9 mouse cellular contexts compared by ENCODE assay signal in the genomic region with DNA sequence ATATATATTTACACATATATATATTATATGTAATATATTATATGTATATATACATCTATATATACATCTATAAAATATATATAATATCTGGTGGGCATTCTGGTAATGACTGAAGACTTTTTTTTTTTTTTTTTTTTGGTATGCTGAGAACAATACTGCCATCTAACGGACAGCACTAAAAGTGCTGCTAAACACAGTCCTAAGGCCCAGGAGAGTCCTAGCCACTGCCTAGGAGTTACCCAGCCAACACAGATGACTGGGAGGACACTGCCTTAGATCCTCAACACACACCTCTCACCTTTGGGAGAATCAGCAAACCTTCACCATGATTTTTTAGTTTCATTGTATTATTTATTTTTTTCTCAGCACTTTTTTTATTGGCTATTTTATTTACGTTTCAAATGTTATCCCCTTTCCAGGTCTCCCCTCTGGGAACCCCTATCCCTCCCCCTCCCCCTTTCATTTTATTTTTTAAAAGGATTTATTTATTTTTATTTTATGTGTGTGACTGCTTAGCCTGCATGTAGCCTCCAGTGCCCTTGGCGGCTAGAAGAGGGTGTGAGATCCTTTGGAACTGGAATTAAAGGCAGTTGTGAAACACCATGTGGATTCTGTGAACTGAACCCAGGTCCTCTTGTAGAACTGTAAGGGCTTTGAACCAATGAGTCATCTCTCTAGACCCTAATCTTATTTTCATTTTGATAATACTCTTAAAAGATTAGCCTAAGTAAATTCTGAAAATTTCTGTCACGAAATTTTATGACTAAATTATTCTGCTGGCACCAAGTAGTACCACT. TPM values are rescaled to one million over a fixed set of nuclear protein-coding genes. Genes with fewer than 3 reads are reported as not detected.
DNase-seq lines count a peak whose midpoint lies in the region; ATAC-seq and TF ChIP-seq lines count a peak whose summit lies in the region.
"Had no signal": no experiment of that assay in that cellular context is flagged by ENCODE, and none has a peak within 500 bp of the region (broad histone marks: within the 10 kb centered on the region; RNA-seq: fewer than 3 reads in every experiment).

No protein-coding gene starts in this region.

- H3K9me3 ChIP-seq in lung, embryonic 14.5 days (ENCODE audit: low read depth, low read length), result no peaks in the 10 kb centered on the region
- H3K9me3 ChIP-seq in intestine, embryonic 15.5 days, result no peaks in the 10 kb centered on the region
- H3K9me3 ChIP-seq: G1E had no signal

- peak; percentile 61 for TF ChIP-seq CTCF in lung, embryonic 14.5 days (IDR thresholded peaks at IDR 0.05; ENCODE audit: low read depth)

- H3K4me3 ChIP-seq in lung, embryonic 14.5 days (ENCODE audit: low read depth, low read length), result no peak overlapping the region
- no peak overlapping the region for H3K4me3 ChIP-seq in intestine, embryonic 15.5 days (replicated peaks)

- WGBS in lung, embryonic 14.5 days, result 55% methylated on average over 4 of the region's 4 CpGs
- WGBS in intestine, embryonic 15.5 days, result 63% methylated on average over 4 of the region's 4 CpGs

- no peak overlapping the region for H3K9ac ChIP-seq in lung, embryonic 14.5 days
- H3K9ac ChIP-seq in intestine, embryonic 15.5 days, result no peak overlapping the region

- no peak overlapping the region for H3K4me2 ChIP-seq in lung, embryonic 14.5 days
- H3K4me2 ChIP-seq in intestine, embryonic 15.5 days (replicated peaks), result no peak overlapping the region

- peak; percentile 30 for DNase-seq in cerebellum, adult 9-10 months
- no peak for DNase-seq in cerebellum, adult 8-10 months
- peak; percentile 77 for DNase-seq in lung, embryonic 14.5 days
- DNase-seq in lung, postnatal 25 days (ENCODE audit: low spot score), result no peak
- DNase-seq in thymus, postnatal 10 days (ENCODE audit: low spot score in 2 of 2), result no peak
- DNase-seq in frontal cortex, postnatal 10 days (ENCODE audit: low spot score in 2 of 2), result no peak

- no peaks in the 10 kb centered on the region for H3K27me3 ChIP-seq in lung, embryonic 14.5 days (ENCODE audit: insufficient read depth, low read length)
- no peaks in the 10 kb centered on the region for H3K27me3 ChIP-seq in intestine, embryonic 15.5 days (replicated peaks)

- ATAC-seq in lung, embryonic 14.5 days (ENCODE audit: insufficient read depth), result peak; percentile 87
- peak; percentile 79; the same call in 1 of the 2 replicates for ATAC-seq in intestine, embryonic 15.5 days
- ATAC-seq in monocyte, adult 5-6 weeks (replicated peaks; ENCODE audit: insufficient number of reproducible peaks, low FRiP score, low TSS enrichment, poor library complexity, severe bottlenecking), result 0 out of 2 replicates have a peak, but pooled peaks have one; percentile 63

- H3K36me3 ChIP-seq in lung, embryonic 14.5 days (ENCODE audit: insufficient read depth), result peaks cover 49% of the 10 kb centered on the region
- peaks cover 8% of the 10 kb centered on the region for H3K36me3 ChIP-seq in intestine, embryonic 15.5 days

- no peaks in the 10 kb centered on the region for H3K4me1 ChIP-seq in lung, embryonic 14.5 days (ENCODE audit: insufficient read depth)
- no peaks in the 10 kb centered on the region for H3K4me1 ChIP-seq in intestine, embryonic 15.5 days (replicated peaks)

- H3K27ac ChIP-seq in lung, embryonic 14.5 days (ENCODE audit: low read depth), result no peak overlapping the region
- no peak overlapping the region for H3K27ac ChIP-seq in intestine, embryonic 15.5 days

RNA-seq across cellular contexts. Expression of a gene that starts 38.9 kb away (rescaled TPM):
- polyA plus RNA-seq in lung, embryonic 14.5 days (2014; fragmentation: Nextera tagmentation; extraction: Ambion mirVana), result 16.1 and 19.1 TPM in 2 replicates
- polyA plus RNA-seq in intestine, embryonic 15.5 days (2015; fragmentation: Nextera tagmentation; extraction: Ambion mirVana), result 23.3 and 27.5 TPM in 2 replicates
- total RNA-seq in monocyte, adult 5-6 weeks (2017), result not detected in 3 replicates
- total RNA-seq: G1E had no signal
- polyA plus RNA-seq: G1E had no signal

RNA-seq across cellular contexts. Expression of a gene that starts 52.8 kb away (rescaled TPM):
- 78.0 and 78.7 TPM in 2 replicates for polyA plus RNA-seq in lung, embryonic 14.5 days (2014; fragmentation: Nextera tagmentation; extraction: Ambion mirVana)
- polyA plus RNA-seq in intestine, embryonic 15.5 days (2015; fragmentation: Nextera tagmentation; extraction: Ambion mirVana), result 59.4 and 61.7 TPM in 2 replicates
- 9.3 to 16.1 TPM (median 15.6 TPM) in 3 replicates for total RNA-seq in monocyte, adult 5-6 weeks (2017)

Comparison
In these comparisons a context has a peak if more than half of its experiments do, and no peak if none do; other contexts are left out.
1. DNase-seq: peak in cerebellum, adult 9-10 months (single experiment) and lung, embryonic 14.5 days (single experiment); none in cerebellum, adult 8-10 months (single experiment), lung, postnatal 25 days (single experiment), thymus, postnatal 10 days (0 of 2) and frontal cortex, postnatal 10 days (0 of 2).
2. Peak in every context shown above with its lines, with median percentiles within 50 percentile points of each other: ATAC-seq.